Mouse (Mus musculus): ENCODE data around the gene Ptprn2. TPM values are rescaled to one million over a fixed set of nuclear protein-coding genes. Genes with fewer than 3 reads are reported as not detected.

The Ptprn2 gene
- polyA plus RNA-seq, 1 experiment from 2014 or later: 0.14 TPM

GRCm38 (mm10) chr12:117255776-117256342 is 770.3 kb downstream of the Ptprn2 start:
- H3K9me3 ChIP-seq (ENCODE audit: low read length): no peaks in the 10 kb centered on the region
- ATAC-seq (no peak), DNase-seq (no peak)
- H3K9ac ChIP-seq (replicated peaks): no peak overlapping the region
- no peak overlapping the region for H3K27ac ChIP-seq (ENCODE audit: low read depth)
- WGBS (ENCODE audit: insufficient replicate concordance): 81% methylated on average over 2 of the region's 2 CpGs
- H3K4me3 ChIP-seq (ENCODE audit: low read depth, low read length): no peak overlapping the region
- H3K4me2 ChIP-seq (ENCODE audit: low read depth, low read length): no peak overlapping the region
- H3K27me3 ChIP-seq (ENCODE audit: insufficient read depth, low read length): no peaks in the 10 kb centered on the region
- H3K36me3 ChIP-seq (replicated peaks; ENCODE audit: insufficient read depth, low read length): no peaks in the 10 kb centered on the region
- no peak for TF ChIP-seq EP300 (IDR thresholded peaks at IDR 0.05; ENCODE audit: low read depth)
- TF ChIP-seq CTCF (IDR thresholded peaks at IDR 0.05; ENCODE audit: low read depth): no peak
- no peaks in the 10 kb centered on the region for H3K4me1 ChIP-seq (ENCODE audit: insufficient read depth)

GRCm38 (mm10) chr12:117256849-117257204 is 771.3 kb downstream of the Ptprn2 start:
- no peaks in the 10 kb centered on the region for H3K9me3 ChIP-seq (ENCODE audit: low read length)
- ATAC-seq: no peak
- no peak overlapping the region for H3K9ac ChIP-seq (replicated peaks)
- no peak overlapping the region for H3K27ac ChIP-seq (ENCODE audit: low read depth)
- no peaks in the 10 kb centered on the region for H3K27me3 ChIP-seq (ENCODE audit: insufficient read depth, low read length)
- H3K4me1 ChIP-seq (ENCODE audit: insufficient read depth): no peaks in the 10 kb centered on the region
- no peak overlapping the region for H3K4me3 ChIP-seq (ENCODE audit: low read depth, low read length)
- DNase-seq: no peak
- no peak for TF ChIP-seq CTCF (IDR thresholded peaks at IDR 0.05; ENCODE audit: low read depth)
- TF ChIP-seq EP300 (IDR thresholded peaks at IDR 0.05; ENCODE audit: low read depth): no peak
- 85% methylated on average over 5 of the region's 5 CpGs for WGBS (ENCODE audit: insufficient replicate concordance)
- H3K4me2 ChIP-seq (ENCODE audit: low read depth, low read length): no peak overlapping the region
- no peaks in the 10 kb centered on the region for H3K36me3 ChIP-seq (replicated peaks; ENCODE audit: insufficient read depth, low read length)

GRCm38 (mm10) chr12:117257205-117257920 is 771.8 kb downstream of the Ptprn2 start:
- no peaks in the 10 kb centered on the region for H3K9me3 ChIP-seq (ENCODE audit: low read length)
- no peak overlapping the region for H3K9ac ChIP-seq (replicated peaks)
- H3K4me3 ChIP-seq (ENCODE audit: low read depth, low read length): no peak overlapping the region
- no peaks in the 10 kb centered on the region for H3K4me1 ChIP-seq (ENCODE audit: insufficient read depth)
- H3K27me3 ChIP-seq (ENCODE audit: insufficient read depth, low read length): no peaks in the 10 kb centered on the region
- H3K4me2 ChIP-seq (ENCODE audit: low read depth, low read length): no peak overlapping the region
- no peak for ATAC-seq
- H3K36me3 ChIP-seq (replicated peaks; ENCODE audit: insufficient read depth, low read length): no peaks in the 10 kb centered on the region
- DNase-seq: no peak
- H3K27ac ChIP-seq (ENCODE audit: low read depth): no peak overlapping the region
- TF ChIP-seq CTCF (IDR thresholded peaks at IDR 0.05; ENCODE audit: low read depth) (no peak), EP300 (IDR thresholded peaks at IDR 0.05; ENCODE audit: low read depth) (no peak)
- 62% methylated on average over 20 of the region's 20 CpGs for WGBS (ENCODE audit: insufficient replicate concordance)

GRCm38 (mm10) chr12:117257921-117258497 is 772.5 kb downstream of the Ptprn2 start:
- ATAC-seq (no peak), DNase-seq (no peak)
- WGBS (ENCODE audit: insufficient replicate concordance): 66% methylated on average over 12 of the region's 12 CpGs
- H3K4me2 ChIP-seq (ENCODE audit: low read depth, low read length): no peak overlapping the region
- no peak overlapping the region for H3K9ac ChIP-seq (replicated peaks)
- no peaks in the 10 kb centered on the region for H3K27me3 ChIP-seq (ENCODE audit: insufficient read depth, low read length)
- H3K9me3 ChIP-seq (ENCODE audit: low read length): no peaks in the 10 kb centered on the region
- no peaks in the 10 kb centered on the region for H3K36me3 ChIP-seq (replicated peaks; ENCODE audit: insufficient read depth, low read length)
- TF ChIP-seq EP300 (IDR thresholded peaks at IDR 0.05; ENCODE audit: low read depth): no peak
- TF ChIP-seq CTCF (IDR thresholded peaks at IDR 0.05; ENCODE audit: low read depth): no peak
- no peak overlapping the region for H3K27ac ChIP-seq (ENCODE audit: low read depth)
- no peaks in the 10 kb centered on the region for H3K4me1 ChIP-seq (ENCODE audit: insufficient read depth)
- H3K4me3 ChIP-seq (ENCODE audit: low read depth, low read length): no peak overlapping the region

GRCm38 (mm10) chr12:117260391-117261164 is 775.1 kb downstream of the Ptprn2 start:
- Histone ChIP-seq H3K4me2 (ENCODE audit: low read depth, low read length) (no peak overlapping the region), H3K4me1 (ENCODE audit: insufficient read depth) (no peaks in the 10 kb centered on the region), H3K4me3 (ENCODE audit: low read depth, low read length) (no peak overlapping the region), H3K36me3 (replicated peaks; ENCODE audit: insufficient read depth, low read length) (no peaks in the 10 kb centered on the region), H3K27ac (ENCODE audit: low read depth) (no peak overlapping the region), H3K9ac (replicated peaks) (no peak overlapping the region), H3K9me3 (ENCODE audit: low read length) (no peaks in the 10 kb centered on the region), H3K27me3 (ENCODE audit: insufficient read depth, low read length) (no peaks in the 10 kb centered on the region)
- 0 out of 2 replicates have a peak, but pooled peaks have one; percentile 17 for TF ChIP-seq CTCF (IDR thresholded peaks at IDR 0.05; ENCODE audit: low read depth)
- no peak for TF ChIP-seq EP300 (IDR thresholded peaks at IDR 0.05; ENCODE audit: low read depth)
- WGBS (ENCODE audit: insufficient replicate concordance): 55% methylated on average over 6 of the region's 6 CpGs
- DNase-seq (no peak), ATAC-seq (no peak)

GRCm38 (mm10) chr12:117261165-117261440 is 775.6 kb downstream of the Ptprn2 start:
- ATAC-seq (no peak), DNase-seq (no peak)
- TF ChIP-seq EP300 (IDR thresholded peaks at IDR 0.05; ENCODE audit: low read depth) (no peak), CTCF (IDR thresholded peaks at IDR 0.05; ENCODE audit: low read depth) (no peak)
- no peak overlapping the region for H3K4me2 ChIP-seq (ENCODE audit: low read depth, low read length)
- no peak overlapping the region for H3K4me3 ChIP-seq (ENCODE audit: low read depth, low read length)
- H3K36me3 ChIP-seq (replicated peaks; ENCODE audit: insufficient read depth, low read length): no peaks in the 10 kb centered on the region
- no peak overlapping the region for H3K9ac ChIP-seq (replicated peaks)
- no peaks in the 10 kb centered on the region for H3K9me3 ChIP-seq (ENCODE audit: low read length)
- 45% methylated on average over 3 of the region's 3 CpGs for WGBS (ENCODE audit: insufficient replicate concordance)
- no peak overlapping the region for H3K27ac ChIP-seq (ENCODE audit: low read depth)
- H3K4me1 ChIP-seq (ENCODE audit: insufficient read depth): no peaks in the 10 kb centered on the region
- H3K27me3 ChIP-seq (ENCODE audit: insufficient read depth, low read length): no peaks in the 10 kb centered on the region

All from liver, postnatal 0 days (tissue).